Mouse (Mus musculus): ENCODE data around the gene Krt87.

DNA sequence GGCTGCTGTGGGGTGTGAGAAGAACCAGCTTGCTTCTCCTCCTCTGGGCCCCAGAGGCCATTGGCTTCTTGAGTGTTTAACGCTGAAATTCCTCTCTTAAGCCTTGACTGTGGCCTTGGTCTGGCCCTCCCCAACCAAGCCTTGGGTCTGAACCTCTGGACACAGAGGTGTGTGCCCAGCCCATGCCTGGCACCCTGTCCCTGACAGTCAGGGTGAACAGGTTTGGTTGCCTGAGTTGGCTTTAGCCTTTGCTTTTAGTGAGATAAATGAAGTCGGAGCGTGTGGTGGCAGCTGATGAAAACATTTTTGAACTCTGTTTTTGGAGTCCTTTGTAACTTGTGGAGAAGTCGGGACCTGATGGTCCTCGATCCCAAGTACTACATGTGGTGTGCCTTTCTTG is 48.4 kb downstream of the Krt87 start:
- TF ChIP-seq CTCF (IDR thresholded peaks at IDR 0.05; ENCODE audit: borderline replicate concordance, control insufficient read depth, extremely low read depth, insufficient read depth, low read length, poor library complexity) (no peak), POLR2A (IDR thresholded peaks at IDR 0.05; ENCODE audit: control insufficient read depth, extremely low read depth, insufficient read depth, low read length, poor library complexity) (no peak)
